ENCODE assay signal across 29 mouse cellular contexts in the genomic region with DNA sequence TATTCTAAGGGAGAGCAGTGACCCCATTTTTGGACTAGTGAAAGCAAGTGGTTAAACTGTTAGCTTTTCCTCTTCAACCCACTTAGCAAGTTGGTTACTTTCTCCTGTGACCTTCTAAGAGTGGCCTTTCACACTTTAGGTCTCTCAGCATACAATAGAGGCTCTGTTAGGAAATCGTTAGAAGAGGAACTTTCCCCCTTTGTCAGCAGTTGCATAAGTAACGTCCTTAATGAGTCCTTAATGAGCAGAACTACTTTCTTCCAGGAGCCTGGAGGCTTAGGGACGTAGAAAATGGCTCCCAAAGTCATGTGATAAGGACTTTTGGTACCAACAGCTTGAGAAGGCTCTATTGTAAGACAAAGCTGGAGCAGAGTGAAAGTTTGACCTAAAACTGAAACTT.
DNase-seq lines count a peak whose midpoint lies in the region; ATAC-seq lines count a peak whose summit lies in the region.
"Had no signal": no experiment of that assay in that cellular context is flagged by ENCODE, and none has a peak within 500 bp of the region (broad histone marks: within the 10 kb centered on the region; RNA-seq: fewer than 3 reads in every experiment).

No protein-coding gene starts in this region.

- no peaks in the 10 kb centered on the region for H3K9me3 ChIP-seq in intestine, embryonic 15.5 days
- H3K9me3 ChIP-seq in intestine, embryonic 16.5 days (ENCODE audit: control insufficient read depth, low read length): no peaks in the 10 kb centered on the region
- H3K9me3 ChIP-seq: heart, embryonic 10.5 days; heart, embryonic 15.5 days; hindbrain, embryonic 13.5 days; limb, embryonic 13.5 days; liver, embryonic 12.5 days; midbrain, embryonic 13.5 days; neural tube, embryonic 13.5 days had no signal

- no peaks in the 10 kb centered on the region for H3K27me3 ChIP-seq in intestine, embryonic 15.5 days (replicated peaks)
- H3K27me3 ChIP-seq in intestine, embryonic 16.5 days (replicated peaks; ENCODE audit: control insufficient read depth, insufficient read depth, low read length): no peaks in the 10 kb centered on the region
- H3K27me3 ChIP-seq: heart, embryonic 15.5 days; liver, embryonic 12.5 days had no signal

- peak; percentile 12 for DNase-seq in lung, postnatal 36 days
- DNase-seq in lung, postnatal 14 days: no peak
- peak; percentile 0 for DNase-seq in ZHBTc4 (ENCODE audit: low read depth, low spot score)
- no peak for DNase-seq in frontal cortex, postnatal 36 days (ENCODE audit: low spot score in 2 of 2)
- DNase-seq: adrenal gland, postnatal 10 days; B cell, adult 2 months; cerebellum, adult 11-12 months; cerebellum, adult 9-11 months; gastrocnemius, postnatal 14 days; heart, postnatal 36 days; kidney, adult 2 months; kidney, postnatal 36 days; liver, postnatal 0 days; right cerebral cortex, postnatal 14 days; thymus, postnatal 4 days had no signal

- peak; percentile 70 for ATAC-seq in megakaryocyte, adult 5-6 weeks (ENCODE audit: poor library complexity, severe bottlenecking)
- no peak for ATAC-seq in intestine, embryonic 15.5 days
- ATAC-seq in intestine, embryonic 16.5 days: no peak
- ATAC-seq: forebrain, embryonic 16.5 days; inflammation-experienced regulatory T-cells, adult 6 months; liver, embryonic 12.5 days; liver, postnatal 0 days; midbrain, embryonic 13.5 days had no signal

- no peak overlapping the region for H3K4me2 ChIP-seq in intestine, embryonic 15.5 days (replicated peaks)
- H3K4me2 ChIP-seq in intestine, embryonic 16.5 days (ENCODE audit: low read depth, low read length): no peak overlapping the region
- H3K4me2 ChIP-seq: heart, embryonic 15.5 days; hindbrain, embryonic 13.5 days; limb, embryonic 13.5 days; liver, embryonic 12.5 days; midbrain, embryonic 13.5 days; neural tube, embryonic 13.5 days had no signal

- H3K9ac ChIP-seq in intestine, embryonic 15.5 days: no peak overlapping the region
- H3K9ac ChIP-seq in intestine, embryonic 16.5 days (ENCODE audit: low read depth, low read length): no peak overlapping the region
- H3K9ac ChIP-seq: heart, embryonic 15.5 days; hindbrain, embryonic 13.5 days; limb, embryonic 13.5 days; liver, embryonic 12.5 days; liver, postnatal 0 days; midbrain, embryonic 13.5 days; neural tube, embryonic 13.5 days had no signal

- H3K27ac ChIP-seq in intestine, embryonic 15.5 days: no peak overlapping the region
- H3K27ac ChIP-seq in intestine, embryonic 16.5 days (ENCODE audit: low read length): no peak overlapping the region
- H3K27ac ChIP-seq: heart, embryonic 10.5 days; heart, embryonic 15.5 days; hindbrain, embryonic 13.5 days; layer of hippocampus, adult 2 months; limb, embryonic 13.5 days; liver, embryonic 12.5 days; midbrain, embryonic 13.5 days; neural tube, embryonic 13.5 days had no signal

- 70% methylated on average over 3 of the region's 3 CpGs for WGBS in intestine, embryonic 15.5 days
- 65% methylated on average over 3 of the region's 3 CpGs for WGBS in intestine, embryonic 16.5 days

- peaks cover 11% of the 10 kb centered on the region; the same call in 1 of the 2 replicates for H3K4me1 ChIP-seq in intestine, embryonic 15.5 days (replicated peaks)
- peaks cover 10% of the 10 kb centered on the region for H3K4me1 ChIP-seq in intestine, embryonic 16.5 days (ENCODE audit: control insufficient read depth, insufficient read depth, low read length)
- H3K4me1 ChIP-seq: heart, embryonic 15.5 days; liver, embryonic 12.5 days had no signal

- no peaks in the 10 kb centered on the region for H3K36me3 ChIP-seq in intestine, embryonic 15.5 days
- no peaks in the 10 kb centered on the region for H3K36me3 ChIP-seq in intestine, embryonic 16.5 days (ENCODE audit: control insufficient read depth, insufficient read depth, low read length)
- H3K36me3 ChIP-seq: heart, embryonic 10.5 days; heart, embryonic 15.5 days; hindbrain, embryonic 13.5 days; limb, embryonic 13.5 days; liver, embryonic 12.5 days; midbrain, embryonic 13.5 days; neural tube, embryonic 13.5 days had no signal

- H3K4me3 ChIP-seq in intestine, embryonic 15.5 days (replicated peaks): no peak overlapping the region
- H3K4me3 ChIP-seq in intestine, embryonic 16.5 days (ENCODE audit: low read length): no peak overlapping the region
- H3K4me3 ChIP-seq: erythroblast, embryonic 14.5 days; heart, embryonic 10.5 days; heart, embryonic 15.5 days; hindbrain, embryonic 13.5 days; layer of hippocampus, adult 2 months; limb, embryonic 13.5 days; liver, embryonic 12.5 days; midbrain, embryonic 13.5 days; neural tube, embryonic 13.5 days had no signal

Comparison
In these comparisons a context has a peak if more than half of its experiments do, and no peak if none do; other contexts are left out.
1. DNase-seq: peak in lung, postnatal 36 days (single experiment) and ZHBTc4 (single experiment); none in lung, postnatal 14 days (single experiment) and frontal cortex, postnatal 36 days (0 of 2).